Mouse (Mus musculus) c-Kit-negative CD71-positive TER-119-positive erythroid progenitor cells, embryonic 14.5 days (primary cell): ENCODE data around the gene Ccdc96.

Experiments
- DNase-seq: peaks from one replicate; pipeline ENCODE4 v3.0.0-alpha.2; 2013; ENCODE audit warnings: low read depth, low spot score

Ccdc96 gene

GRCm38 (mm10) chr5:36525216-36525615 lies 40.8 kb downstream of the Ccdc96 start:
- no peak for DNase-seq

- no peak for DNase-seq
These were observed 41.9 kb downstream of the Ccdc96 start for GRCm38 (mm10) chr5:36526274-36526673.

- no peak for DNase-seq
These were observed 42.5 kb downstream of the Ccdc96 start for GRCm38 (mm10) chr5:36526921-36527320.

- DNase-seq, result no peak
These were observed 45.3 kb downstream of the Ccdc96 start for GRCm38 (mm10) chr5:36529698-36530097.

GRCm38 (mm10) chr5:36530129-36530751 lies 45.9 kb downstream of the Ccdc96 start:
- DNase-seq, result peak; percentile 70

GRCm38 (mm10) chr5:36534455-36535030 lies 50.2 kb downstream of the Ccdc96 start:
- DNase-seq, result no peak

GRCm38 (mm10) chr5:36535438-36536176 lies 51.2 kb downstream of the Ccdc96 start:
- DNase-seq, result no peak

GRCm38 (mm10) chr5:36536424-36536823 lies 52.0 kb downstream of the Ccdc96 start:
- DNase-seq, result no peak
